In genomic region chr10:40079256-40079655, GRCm38 (mm10) we compare ENCODE assay signal across 23 mouse cellular contexts. TPM values are rescaled to one million over a fixed set of nuclear protein-coding genes. Genes with fewer than 3 reads are reported as not detected.
"Had no signal": no experiment of that assay in that cellular context is flagged by ENCODE, and none has a peak within 500 bp of the region (broad histone marks: within the 10 kb centered on the region; RNA-seq: fewer than 3 reads in every experiment).

No protein-coding gene starts in this region.

- H3K4me3 ChIP-seq: lung, embryonic 15.5 days; megakaryocyte, embryonic 14.5 days; midbrain, embryonic 12.5 days; myocyte; neural tube, embryonic 13.5 days; neural tube, embryonic 15.5 days; stomach, embryonic 15.5 days had no signal

- H3K27me3 ChIP-seq: lung, embryonic 15.5 days; megakaryocyte, embryonic 14.5 days; midbrain, embryonic 12.5 days; neural tube, embryonic 13.5 days; neural tube, embryonic 15.5 days; stomach, embryonic 15.5 days had no signal

- H3K36me3 ChIP-seq: lung, embryonic 15.5 days; midbrain, embryonic 12.5 days; neural tube, embryonic 13.5 days; neural tube, embryonic 15.5 days; stomach, embryonic 15.5 days had no signal

- H3K9ac ChIP-seq: liver, postnatal 0 days; lung, embryonic 15.5 days; midbrain, embryonic 12.5 days; neural tube, embryonic 13.5 days; neural tube, embryonic 15.5 days; stomach, embryonic 15.5 days had no signal

- H3K27ac ChIP-seq: lung, embryonic 15.5 days; macrophage; midbrain, embryonic 12.5 days; neural tube, embryonic 13.5 days; neural tube, embryonic 15.5 days; stomach, embryonic 15.5 days; stomach, postnatal 0 days had no signal

- H3K9me3 ChIP-seq: lung, embryonic 15.5 days; megakaryocyte, embryonic 14.5 days; midbrain, embryonic 12.5 days; neural tube, embryonic 13.5 days; neural tube, embryonic 15.5 days; stomach, embryonic 15.5 days had no signal

- H3K4me2 ChIP-seq: lung, embryonic 15.5 days; midbrain, embryonic 12.5 days; neural tube, embryonic 13.5 days; neural tube, embryonic 15.5 days; stomach, embryonic 15.5 days had no signal

- H3K4me1 ChIP-seq: midbrain, embryonic 12.5 days; neural tube, embryonic 13.5 days had no signal

- DNase-seq: liver, postnatal 0 days; lung, adult 2 months; lung, postnatal 14 days; lung, postnatal 36 days; midbrain, embryonic 14.5 days; retina, postnatal 1 day; right cerebral cortex, adult 18-20 months; right cerebral cortex, postnatal 25 days; thymus, adult 2 months; thymus, postnatal 25 days; thymus, postnatal 4 days had no signal

- ATAC-seq: liver, postnatal 0 days; lung, postnatal 0 days; midbrain, embryonic 16.5 days had no signal

RNA-seq across cellular contexts. Expression of gene Mfsd4b1, which starts 54.2 kb away (rescaled TPM):
- polyA plus RNA-seq: macrophage; midbrain, embryonic 12.5 days; neural tube, embryonic 11.5 days had no signal
